Mouse (Mus musculus) pancreas, adult 10 weeks (tissue): Measurements from ENCODE around the gene Cd59a. TPM values are rescaled to one million over a fixed set of nuclear protein-coding genes. Genes with fewer than 3 reads are reported as not detected.

ENCODE experiments used
- polyA plus RNA-seq: library from polyadenylated mRNA; stranded (reverse); fragments of 350-450 nt; fragmentation: Illumina TruSeq; extraction: RNeasy Lipid Tissue Mini Kit (QIAGEN cat#74804); gene quantifications from one replicate; pipeline ENCODE4 v1.2.3, GENCODE M21; 2015; ENCODE audit warnings: low read depth, low replicate concordance; ENCODE audit not compliant: insufficient read depth

Gene Cd59a
- polyA plus RNA-seq = 6.0 TPM

GRCm38 (mm10) chr2:104095741-104096213, at the start of gene Cd59a:
Gene Cd59a (plus strand): TSS chr2:104095801.

DNA sequence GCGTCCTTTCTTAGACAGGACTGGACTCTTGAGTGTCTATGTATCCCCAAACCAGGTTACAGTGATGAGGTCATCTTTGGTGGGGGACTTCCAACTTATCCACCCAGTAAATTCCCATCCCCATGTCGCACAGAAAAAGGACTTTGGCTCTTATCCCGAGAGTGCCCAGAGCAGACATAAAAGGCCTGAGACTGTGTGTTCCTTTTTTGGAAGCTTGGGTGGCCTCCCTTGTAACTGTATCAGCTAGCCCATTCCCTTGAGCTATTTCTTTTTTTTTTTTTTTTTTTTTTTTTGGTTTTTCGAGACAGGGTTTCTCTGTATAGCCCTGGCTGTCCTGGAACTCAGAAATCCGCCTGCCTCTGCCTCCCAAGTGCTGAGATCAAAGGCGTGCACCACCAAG, 30.1 kb upstream of the Cd59a start, which contains the start of gene Gm10912:
Gene Gm10912, plus strand, starts transcription at position 301 of the 400 bp plus-strand sequence.

DNA sequence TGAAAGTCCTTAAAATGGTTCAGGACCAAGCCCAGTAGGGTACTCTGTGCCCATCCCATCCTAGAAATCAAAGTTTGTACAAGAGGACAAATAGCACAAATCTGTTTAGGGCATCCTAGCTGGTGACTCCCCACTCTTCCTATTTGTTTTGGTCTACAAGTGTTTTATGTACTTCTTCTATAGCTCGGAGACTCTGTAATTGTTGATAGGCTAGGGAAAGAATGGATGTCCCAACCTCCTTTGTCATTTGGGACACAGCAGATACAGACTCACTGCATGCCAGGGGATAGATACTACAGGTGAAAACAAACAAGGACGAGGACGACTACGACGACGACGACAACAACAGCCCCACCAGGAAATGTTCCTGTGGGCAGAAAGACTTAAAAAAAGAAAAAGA, 27.2 kb upstream of the Cd59a start, which contains the start of gene Gm10799:
Gene Gm10799, minus strand, starts transcription at position 101 of the 400 bp plus-strand sequence.

DNA sequence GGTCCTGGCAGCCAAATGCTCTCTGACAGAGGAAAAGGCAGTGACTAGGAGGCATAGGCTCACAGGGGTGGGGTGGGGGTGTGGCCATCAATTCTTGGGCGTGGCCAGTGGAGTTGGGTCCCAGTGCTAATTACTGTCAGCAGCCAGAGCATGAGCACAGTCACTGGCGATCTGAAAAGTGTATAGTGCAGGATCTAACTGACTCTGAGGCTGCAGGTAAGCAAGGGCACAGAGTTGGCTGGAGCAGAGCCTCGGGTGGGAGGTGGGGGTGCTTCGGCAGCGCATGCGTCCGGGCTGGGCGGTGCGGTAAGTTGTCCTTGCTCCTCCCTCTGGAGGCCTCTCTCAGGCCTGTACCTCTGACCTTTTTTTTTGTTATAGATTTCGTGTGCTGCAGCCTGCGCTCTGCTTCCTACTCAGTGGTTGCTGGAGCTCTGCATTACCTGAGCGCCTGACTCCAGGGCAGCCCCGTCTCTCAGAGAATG, 25.9 kb upstream of the Cd59a start, which contains the start of gene Cd59b:
Gene Cd59b, plus strand, starts transcription at position 146 of the 482 bp plus-strand sequence.

DNA sequence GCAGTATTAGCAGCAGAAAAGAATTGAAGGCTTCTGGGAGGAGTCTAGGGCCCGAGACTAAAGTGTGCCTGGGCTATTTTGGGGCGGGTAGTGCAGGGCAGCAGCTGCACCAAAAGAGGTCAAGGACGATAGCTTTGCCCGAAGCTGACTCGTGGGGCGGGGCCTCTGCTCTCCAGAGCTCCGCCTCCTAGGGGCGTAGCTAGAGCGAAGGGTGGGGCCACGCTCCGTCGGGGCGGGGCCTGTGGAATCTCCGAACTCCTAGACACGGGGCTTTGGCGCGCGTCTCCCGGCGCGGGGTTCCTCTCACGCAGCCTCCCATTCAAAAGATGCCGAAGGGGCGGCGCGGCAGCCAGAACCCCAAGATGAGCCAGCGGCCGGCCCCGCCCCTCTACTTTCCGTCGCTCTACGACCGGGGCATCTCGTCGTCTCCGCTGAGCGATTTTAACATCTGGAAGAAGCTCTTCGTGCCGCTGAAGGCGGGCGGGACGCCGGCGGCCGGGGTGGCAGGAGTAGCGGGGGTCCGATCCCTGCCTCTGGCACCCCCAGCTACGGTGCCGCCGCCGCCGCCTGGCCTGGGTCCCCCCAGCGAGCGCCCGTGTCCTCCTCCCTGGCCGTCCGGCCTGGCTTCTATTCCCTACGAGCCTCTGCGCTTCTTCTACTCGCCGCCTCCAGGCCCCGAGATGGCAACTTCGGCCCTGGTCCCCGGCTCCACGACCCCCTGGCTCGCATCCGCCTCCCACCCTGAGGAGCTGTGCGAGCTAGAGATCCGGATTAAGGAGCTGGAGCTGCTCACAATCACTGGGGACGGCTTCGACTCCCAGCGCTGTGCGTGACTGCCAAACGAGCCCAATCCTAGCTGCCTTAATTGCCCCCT, 27.1 kb downstream of the Cd59a start, which contains the start of gene A930018P22Rik:
Gene A930018P22Rik, plus strand, starts transcription at position 265 of the 874 bp plus-strand sequence.

Other genes starting within 250 kb of the Cd59a start
- 10.4 TPM for gene Lmo2, start 137.8 kb upstream of the Cd59a start, polyA plus RNA-seq
- gene Fbxo3, start 68.1 kb upstream of the Cd59a start, polyA plus RNA-seq = 8.1 TPM
- not detected for gene 4931422A03Rik, start 67.4 kb upstream of the Cd59a start, polyA plus RNA-seq
- gene Gm10912, start 30.0 kb upstream of the Cd59a start, polyA plus RNA-seq = not detected
- gene Gm10799, start 27.3 kb upstream of the Cd59a start, polyA plus RNA-seq = not detected
- gene Cd59b, start 26.0 kb upstream of the Cd59a start, polyA plus RNA-seq = 2.3 TPM
- not detected for gene A930018P22Rik, start 27.0 kb downstream of the Cd59a start, polyA plus RNA-seq